Mouse (Mus musculus) layer of hippocampus, adult 11-12 months (tissue): ENCODE data around the gene Cyp4f40.
A peak's percentile ranks its signal among the peaks of the same experiment; 100 is the strongest.
"Not testable (repeated sequence)": the region's sequence is repeated elsewhere in the genome, so short reads cannot be mapped to it uniquely, and the experiment has no call there.

ENCODE experiments used
- DNase-seq: peaks from one replicate; pipeline ENCODE4 v3.0.0; 2022; ENCODE audit warnings: low spot score

Gene Cyp4f40

DNA sequence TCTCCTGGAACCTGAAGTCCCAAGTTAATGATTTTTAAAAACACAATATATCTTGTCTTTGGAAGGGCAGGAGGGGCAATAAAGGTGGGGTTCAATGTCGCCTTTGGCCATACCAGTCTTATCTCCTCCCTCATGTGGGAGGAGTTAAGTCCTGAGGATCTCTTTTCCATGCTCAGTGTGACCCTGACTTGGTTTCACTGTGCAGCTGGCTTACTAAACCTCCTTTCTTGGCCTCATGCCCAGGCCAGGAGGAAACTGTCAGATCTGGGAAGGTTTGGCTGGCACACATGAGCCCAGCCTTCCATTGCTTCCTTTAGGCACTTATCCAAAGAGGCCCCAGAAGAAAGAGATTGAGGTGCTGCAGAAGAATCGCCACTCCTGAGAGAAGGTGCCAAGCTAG lies at the start of gene Cyp4f40:
Gene Cyp4f40, plus strand, starts transcription at position 189 of the 400 bp plus-strand sequence.
- DNase-seq: no peak

DNA sequence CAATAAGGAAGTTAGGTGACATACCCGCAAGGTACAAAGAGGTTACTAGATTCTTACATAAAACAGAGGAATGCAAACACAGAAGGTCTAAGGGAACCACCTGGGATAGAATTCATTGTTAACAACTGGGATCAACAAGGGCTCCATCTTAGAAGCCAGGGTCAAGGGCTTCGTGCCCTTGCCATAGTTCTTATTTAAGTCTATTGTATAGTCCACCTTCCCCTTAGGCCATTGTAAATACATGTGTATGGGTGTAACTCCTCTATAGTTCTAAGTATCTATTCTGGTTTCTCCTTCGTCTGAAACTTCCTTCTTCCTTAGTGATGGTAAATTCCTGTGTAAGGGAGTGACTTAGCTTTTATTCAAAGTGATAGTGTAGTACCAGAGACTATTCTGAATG lies 48.5 kb upstream of the Cyp4f40 start:
- DNase-seq: not testable (repeated sequence)

DNA sequence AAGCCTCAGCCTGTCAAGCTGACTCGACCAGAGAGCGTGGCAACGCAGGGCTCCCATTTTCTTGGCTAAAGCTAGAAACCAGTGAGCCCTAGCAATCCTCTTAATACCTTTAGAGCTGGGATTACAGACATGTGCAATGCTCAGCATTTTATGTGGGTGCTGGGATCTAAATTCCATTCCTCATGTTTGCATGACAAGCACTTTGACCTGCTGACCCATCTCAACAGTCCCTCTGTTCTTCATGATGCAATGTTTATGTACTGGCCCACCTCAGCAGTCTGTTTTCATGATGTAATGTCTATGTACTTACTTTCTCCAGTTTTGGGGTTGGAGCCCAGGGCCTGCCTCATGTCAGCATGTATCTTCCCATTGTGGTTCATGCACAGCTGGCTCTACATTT lies 47.8 kb upstream of the Cyp4f40 start:
- no peak for DNase-seq

DNA sequence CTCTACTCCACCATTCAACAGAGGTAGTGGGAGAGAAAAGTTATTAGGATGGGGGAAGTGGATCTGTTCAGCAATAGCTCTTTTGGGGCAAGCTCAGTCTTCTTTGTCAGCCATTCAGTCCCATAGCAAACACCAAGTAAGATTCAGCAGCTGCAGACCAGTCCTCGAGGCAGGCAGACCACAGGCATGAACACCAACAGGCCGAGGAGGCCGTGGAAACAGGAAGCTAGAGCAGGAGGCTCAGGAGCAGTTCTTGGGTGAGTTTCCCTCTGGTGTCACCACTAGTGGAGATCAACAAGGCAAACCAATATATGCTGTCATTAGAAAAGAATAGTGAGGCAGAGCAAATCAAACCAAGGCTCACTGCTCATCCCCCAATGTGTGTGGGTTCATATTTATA lies 46.3 kb upstream of the Cyp4f40 start:
- DNase-seq: no peak

DNA sequence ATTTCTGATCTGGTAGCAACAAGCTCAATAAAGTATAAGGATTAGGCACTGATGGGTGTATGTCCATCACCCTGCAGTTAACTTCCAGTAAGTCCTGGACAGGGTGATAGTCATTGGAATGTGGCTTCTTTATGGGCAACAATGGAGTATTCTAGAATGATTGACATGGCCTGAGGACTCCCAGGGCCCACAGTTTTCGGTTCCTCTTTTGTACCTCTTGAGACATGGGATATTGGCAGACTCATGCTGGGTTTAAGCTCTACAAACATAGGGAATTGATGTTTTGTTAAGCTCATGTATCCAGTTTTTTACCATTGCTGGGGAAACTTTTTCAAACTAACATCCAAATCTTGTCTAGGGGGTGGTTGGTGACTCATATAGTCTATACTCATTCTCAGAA lies 41.4 kb upstream of the Cyp4f40 start:
- DNase-seq: no peak

DNA sequence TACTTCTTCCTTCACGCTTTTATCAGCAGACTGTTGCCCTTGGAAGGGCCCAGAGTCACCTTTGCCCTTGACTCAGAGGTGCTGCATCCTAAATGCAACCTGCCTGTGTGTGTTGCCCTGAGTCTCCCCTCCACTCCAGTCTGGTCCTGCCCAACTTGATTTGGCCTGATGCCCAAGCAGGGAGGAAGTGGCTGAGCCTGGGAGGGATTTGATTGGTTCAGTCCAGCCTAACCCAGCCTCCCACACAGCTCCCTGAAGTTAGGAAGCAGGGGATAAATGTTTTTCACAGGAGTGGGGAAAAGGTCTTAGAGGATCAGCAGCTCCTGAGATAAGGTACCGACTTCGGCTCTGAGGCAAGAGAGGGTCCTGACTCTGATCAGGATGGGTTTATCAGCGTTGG lies 37.7 kb upstream of the Cyp4f40 start, which contains the start of gene Cyp4f37:
Gene Cyp4f37, plus strand, starts transcription at position 292 of the 400 bp plus-strand sequence.
- not testable (repeated sequence) for DNase-seq

DNA sequence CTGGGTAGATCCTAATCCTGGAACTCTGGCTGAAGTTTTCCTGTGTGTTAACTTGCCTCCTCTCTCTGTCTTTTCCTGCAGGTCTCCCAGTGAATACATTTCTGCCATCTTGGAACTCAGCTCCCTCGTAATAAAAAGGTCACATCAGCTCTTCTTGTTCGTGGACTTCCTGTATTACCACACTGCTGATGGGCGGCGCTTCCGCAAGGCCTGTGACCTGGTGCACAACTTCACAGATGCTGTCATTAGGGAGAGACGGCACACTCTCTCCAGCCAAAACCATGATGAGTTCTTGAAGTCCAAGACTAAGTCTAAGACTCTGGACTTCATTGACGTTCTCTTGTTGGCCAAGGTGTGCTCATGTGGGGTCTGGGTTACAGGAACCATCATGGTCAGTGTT lies 29.0 kb upstream of the Cyp4f40 start:
- DNase-seq: not testable (repeated sequence)

DNA sequence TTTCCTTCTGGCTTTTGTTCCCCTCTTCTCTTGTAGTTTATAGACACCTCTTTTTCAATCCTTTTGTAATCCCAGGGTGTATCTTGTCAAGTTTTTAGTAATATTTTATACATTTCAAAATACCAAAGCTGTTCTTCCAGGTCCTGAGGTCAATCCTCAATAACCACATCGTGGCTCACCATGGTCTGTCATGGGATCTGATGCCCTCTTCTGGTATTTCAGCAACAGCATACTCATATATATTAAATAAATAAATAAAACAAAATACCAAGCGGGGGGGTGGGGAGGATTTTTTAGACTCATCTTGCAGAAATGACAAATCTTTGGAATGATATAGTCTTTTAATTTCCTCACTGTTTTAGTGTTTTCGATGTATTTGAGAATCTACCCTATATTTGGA lies 26.8 kb upstream of the Cyp4f40 start:
- DNase-seq: no peak

DNA sequence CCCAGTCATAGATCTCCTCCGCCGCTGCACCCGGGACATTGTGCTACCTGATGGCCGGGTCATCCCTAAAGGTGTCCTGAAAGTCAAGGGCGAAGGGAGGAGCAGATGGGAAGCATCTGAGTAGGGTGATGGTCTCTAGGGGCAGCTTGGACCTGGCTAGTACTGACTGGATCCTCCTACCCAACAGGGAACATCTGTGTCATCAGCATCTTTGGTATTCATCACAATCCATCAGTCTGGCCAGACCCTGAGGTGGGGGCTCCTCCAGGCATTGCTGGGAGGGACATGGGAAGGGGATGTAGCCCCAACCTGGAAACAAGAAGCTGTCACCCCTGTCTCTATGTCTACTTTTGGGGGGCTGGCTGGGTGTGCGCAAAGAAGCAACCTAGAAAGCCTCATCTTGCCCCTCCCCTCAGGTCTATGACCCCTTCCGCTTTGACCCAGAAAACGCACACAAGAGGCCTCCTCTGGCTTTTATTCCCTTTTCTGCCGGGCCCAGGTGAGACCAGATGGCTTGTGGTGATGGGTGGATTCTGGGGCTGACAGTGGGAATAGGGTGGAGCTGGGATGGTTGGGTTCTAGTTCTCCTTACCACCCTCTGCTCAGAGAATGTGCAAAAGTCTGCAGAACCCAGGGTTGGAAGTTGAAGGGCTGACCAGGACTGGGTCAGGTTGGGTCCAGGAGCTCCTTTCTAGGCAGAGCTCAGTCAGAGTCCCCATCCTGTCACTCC lies 24.3 kb upstream of the Cyp4f40 start:
- not testable (repeated sequence) for DNase-seq

DNA sequence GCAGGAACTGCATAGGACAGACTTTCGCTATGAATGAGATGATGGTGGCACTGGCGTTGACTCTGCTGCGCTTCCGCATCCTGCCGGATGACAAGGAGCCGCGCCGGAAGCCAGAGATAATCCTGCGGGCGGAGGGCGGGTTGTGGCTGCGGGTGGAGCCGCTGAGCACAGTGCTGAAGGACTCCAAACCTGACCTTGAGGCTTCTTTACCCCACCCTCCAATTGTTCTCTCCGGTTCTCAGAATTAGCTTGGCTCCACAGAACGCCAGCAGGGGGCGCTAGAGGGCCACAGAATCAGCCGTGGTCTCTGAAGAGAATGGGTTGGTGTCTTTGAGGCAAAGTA lies 23.8 kb upstream of the Cyp4f40 start:
- peak; percentile 84 for DNase-seq

DNA sequence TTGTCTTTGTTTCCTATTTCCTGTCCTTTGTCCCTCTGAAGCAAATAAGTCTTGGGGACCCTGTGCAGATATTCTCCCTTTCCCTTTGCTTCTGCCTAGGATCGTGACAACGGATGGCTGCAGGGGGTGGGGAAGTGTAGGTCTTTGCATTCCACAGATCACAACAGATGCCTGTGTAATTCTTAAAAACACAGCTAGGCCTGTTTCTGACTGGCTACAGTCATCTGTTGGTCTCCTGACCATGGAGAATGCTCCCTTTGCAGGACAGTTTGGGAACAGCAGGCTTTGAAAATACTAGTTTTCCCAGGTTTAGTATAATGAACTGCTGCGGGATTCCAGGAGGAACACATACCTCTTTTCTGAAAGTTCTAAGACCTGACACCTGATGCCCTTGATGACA lies 22.4 kb upstream of the Cyp4f40 start:
- DNase-seq: no peak

DNA sequence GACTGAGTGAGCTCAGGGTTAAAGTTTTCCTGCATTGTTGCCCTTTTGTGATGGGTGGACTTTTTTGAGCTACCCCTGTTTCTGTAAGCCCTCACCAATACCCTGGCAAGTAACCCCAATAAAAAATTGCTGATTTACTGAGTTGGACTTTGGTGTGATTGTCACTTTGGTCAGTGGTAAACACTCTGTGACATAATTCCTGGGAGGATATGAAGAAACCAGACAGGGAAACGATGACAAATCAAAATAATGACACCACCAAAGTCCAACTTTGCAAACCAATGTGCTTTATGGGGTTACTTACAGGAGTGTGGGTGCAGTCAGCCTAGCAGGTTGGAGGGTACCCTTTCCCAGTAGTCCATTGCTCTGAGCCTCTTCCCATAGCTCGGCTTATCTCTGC lies 21.5 kb upstream of the Cyp4f40 start:
- DNase-seq: no peak

DNA sequence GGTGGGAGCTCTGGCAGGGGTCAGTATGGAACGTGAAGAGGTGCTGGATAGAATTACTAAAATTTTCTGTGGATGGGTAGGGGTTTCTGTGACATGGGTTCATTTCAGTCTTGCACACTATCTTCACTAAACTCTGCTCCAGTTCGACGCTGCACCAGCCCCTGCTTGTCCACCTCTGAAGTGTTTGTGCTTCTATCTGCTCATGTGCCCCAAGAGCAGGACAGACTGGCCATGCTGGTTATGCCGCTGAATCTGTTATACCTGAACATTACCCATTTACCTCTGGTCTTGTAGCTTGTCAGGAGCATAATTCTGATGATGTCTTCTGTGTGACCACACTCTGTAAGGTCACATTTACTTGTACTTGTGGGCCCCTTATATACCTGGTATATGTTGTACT lies 12.1 kb upstream of the Cyp4f40 start:
- no peak for DNase-seq

DNA sequence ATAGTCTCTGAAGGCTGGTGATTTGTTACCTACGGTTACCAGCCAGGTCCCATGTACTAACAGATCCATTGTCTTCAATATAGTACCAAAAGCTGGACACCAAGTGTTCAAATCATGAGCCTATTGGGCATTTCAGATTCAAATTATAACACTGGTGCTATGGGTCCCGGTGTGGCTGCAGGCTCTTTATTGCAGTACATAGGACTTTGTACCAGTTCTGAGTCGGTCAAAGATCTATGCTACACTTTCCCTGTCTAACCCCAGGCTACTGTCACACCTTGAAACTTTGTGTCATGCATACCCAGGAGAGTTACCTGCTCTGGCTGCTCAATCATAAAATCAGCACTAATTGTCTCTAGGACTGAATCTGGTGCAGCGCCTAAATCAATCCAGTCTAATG lies 4.8 kb upstream of the Cyp4f40 start:
- DNase-seq: no peak

DNA sequence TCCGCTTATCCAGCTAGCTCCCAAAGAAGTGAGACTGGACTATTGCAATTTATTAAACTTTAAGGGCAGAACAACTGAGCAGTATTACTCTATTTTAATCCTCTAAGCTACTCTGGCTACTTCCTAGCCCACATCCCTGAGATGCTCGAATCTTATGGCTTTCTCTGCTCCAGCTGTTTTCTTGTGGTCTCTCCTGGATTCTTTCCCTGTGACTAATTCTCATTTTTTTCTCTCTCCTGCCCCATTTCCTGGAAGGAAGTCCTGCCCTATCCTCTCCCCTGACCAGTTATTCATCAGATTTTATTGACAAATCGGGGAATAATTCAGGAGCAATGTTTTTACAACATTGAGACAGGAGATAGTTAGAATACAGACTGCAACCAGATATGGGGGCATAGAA lies 1.7 kb upstream of the Cyp4f40 start:
- DNase-seq: no peak

DNA sequence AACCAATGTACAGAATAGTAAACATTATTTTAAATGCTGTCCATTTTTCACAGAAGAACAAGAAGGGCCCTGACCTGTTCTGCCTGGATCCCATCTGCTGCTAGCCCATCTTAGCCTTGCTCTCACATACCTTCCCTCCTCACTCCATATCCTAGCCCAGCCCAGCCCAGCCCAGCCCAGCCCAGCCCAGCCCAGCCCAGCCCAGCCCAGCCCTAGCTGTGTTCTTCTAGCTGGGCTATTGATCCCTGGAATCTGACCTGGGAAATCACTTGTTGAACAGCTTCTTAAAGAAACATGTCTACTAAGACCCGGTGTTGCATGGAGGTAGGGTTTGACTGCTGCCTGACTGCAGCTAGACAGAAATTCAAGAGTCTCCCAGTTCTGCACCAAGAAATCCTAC lies 454 bp upstream of the Cyp4f40 start:
- no peak for DNase-seq

DNA sequence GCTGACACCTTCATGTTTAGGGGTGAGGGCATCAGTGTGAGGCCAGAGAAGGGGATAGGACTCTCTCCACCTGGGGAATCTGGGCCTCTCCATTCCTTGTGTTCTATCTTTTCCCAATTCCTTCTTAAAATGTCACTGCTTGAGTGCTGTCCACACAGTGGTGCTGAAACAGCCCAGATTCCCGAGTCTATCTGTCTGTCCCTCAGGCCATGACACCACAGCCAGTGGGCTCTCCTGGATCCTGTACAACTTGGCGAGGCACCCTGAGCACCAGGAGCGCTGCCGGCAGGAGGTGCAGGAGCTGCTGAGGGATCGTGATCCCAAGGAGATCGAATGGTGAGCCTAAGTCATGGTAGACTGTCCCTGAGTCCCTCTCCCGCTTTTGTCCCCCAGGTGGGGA lies 15.3 kb downstream of the Cyp4f40 start:
- DNase-seq: no peak

DNA sequence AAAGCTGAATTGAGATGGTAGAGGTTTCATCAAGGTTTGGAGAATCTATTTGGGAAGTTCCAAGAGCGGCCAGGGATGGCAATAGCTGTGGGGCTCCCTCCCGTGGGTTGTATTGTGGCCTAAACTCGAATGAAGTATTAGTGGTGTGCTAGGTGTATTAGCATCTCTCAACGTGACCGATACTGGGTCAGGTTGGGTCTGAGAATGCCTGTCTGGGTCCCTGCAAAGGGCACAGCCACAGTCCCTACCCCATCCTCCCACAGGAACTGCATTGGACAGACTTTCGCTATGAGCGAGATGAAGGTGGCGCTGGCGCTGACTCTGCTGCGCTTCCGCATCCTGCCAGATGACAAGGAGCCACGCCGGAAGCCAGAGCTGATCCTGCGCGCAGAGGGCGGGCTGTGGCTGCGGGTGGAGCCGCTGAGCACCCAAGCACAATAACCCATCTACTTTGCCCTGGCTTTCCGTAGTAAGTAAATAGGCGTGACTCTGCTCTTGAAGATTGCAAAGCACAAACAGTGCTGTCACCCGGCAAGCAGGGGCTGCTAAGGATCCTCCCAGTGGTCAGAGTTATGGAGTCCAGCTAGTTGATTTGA lies 17.4 kb downstream of the Cyp4f40 start:
- no peak for DNase-seq

DNA sequence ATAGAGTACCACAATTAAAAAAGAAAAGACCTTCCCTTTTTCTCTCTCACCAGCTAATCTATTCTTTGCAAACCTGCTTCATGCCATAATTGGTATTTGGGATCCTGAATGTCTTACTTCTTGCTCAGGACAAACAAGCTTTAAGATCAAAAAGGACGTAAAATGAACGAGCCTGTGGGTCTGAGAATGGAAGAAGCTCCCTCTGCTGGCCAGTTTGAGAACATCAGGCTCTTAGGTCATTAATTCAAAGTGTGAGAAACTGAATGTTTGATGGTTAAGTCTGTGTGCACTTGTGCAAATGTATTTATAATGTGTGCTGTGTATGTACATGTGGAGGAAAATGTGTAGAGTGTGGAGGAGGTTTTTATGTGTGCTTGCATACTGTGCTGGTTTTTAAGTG lies 21.7 kb downstream of the Cyp4f40 start:
- peak; percentile 55 for DNase-seq

DNA sequence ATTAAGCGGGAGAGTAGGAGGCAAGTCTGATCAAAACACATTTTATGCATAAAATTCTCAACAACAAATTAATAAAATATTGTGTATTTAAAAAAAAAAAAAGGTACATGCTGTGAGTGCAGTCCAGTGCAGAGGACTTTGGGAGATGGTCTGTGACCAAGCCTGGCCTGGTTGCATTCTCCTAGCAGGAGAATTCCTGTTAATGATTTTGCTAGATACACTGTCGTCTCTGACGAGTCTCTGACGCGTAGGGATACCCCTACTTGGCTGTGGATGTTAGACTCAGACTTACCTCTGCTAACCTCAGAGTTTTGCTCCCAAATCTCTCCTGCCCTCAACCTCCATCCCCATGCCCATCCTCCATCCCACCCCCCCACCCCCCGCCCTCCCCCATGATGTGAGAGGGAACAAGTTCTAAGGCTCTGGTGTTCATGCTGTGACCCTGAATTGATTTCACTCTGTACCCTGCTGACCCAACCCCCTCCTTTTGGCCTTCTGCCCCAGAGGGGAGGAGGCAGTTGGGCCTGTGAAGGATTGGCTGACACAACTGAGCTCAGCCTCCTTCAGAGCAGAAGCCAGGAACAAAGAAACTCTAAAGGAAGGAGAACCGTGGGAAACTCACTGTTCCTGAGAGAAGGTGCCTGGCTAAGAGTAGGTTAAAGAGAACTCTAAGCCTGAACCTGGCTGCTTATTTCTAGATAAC lies 26.5 kb downstream of the Cyp4f40 start, which contains the start of gene Cyp4f15:
Gene Cyp4f15, plus strand, starts transcription at position 580 of the 703 bp plus-strand sequence.
- peak; percentile 63 for DNase-seq

DNA sequence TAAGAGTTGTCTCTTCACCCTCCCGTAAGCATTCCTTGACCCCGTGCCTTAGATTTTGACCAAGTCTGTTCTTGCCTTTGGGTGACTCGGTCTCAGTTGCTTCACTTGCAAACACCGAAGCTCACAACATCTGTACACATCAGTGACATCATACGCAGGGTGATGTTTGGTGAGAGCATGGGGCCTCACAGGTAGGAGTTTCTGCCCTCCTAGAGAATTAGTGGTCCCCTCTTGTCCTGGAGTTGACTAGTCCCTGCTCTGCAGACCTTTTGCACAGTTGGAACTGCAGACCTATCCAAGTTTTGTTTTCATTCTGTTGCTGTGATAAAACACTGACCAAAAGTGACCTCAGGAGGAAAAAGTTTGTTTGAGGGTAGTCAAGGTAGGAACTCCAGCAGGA lies 28.0 kb downstream of the Cyp4f40 start:
- no peak for DNase-seq

DNA sequence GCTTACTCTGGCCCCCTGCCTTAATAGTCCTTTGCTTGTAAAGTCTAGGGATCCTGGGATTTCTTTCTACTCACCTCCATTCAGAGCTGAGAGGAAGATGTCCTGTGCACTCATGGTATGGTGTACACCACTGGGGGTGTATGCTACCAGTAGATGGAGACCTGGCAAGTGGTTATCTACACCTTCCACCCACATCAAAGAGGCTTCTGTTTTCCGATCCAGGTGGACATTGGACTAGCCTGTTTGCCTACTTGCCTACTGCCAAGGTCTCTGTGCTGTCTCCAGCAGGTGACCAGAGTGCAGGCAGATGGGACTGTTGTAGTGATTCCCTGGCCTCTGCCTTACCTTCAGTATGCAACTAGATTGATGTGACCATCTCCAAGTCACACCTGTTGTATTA lies 32.3 kb downstream of the Cyp4f40 start:
- no peak for DNase-seq

DNA sequence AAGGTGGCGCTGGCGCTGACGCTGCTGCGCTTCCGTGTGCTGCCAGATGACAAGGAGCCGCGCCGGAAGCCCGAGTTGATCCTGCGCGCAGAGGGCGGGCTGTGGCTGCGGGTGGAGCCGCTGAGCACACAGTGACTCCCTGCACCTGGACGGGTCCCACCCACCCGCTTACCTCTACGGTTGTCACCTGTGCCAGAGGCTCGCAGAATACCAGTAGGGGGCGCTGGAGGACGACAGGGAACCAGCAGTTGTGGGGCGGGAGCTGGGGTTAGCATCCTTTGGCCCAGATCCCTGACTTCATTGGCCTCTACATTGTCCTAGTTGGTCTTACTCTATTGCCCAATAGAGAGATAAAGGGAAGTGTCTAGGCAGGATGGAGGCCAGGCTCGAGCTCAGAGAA lies 44.1 kb downstream of the Cyp4f40 start:
- peak; percentile 3 for DNase-seq
